Mouse (Mus musculus): ENCODE measurements around the gene Ifnb1. TPM values are rescaled to one million over a fixed set of nuclear protein-coding genes. Genes with fewer than 3 reads are reported as not detected.
A peak's percentile ranks its signal among the peaks of the same experiment; 100 is the strongest.

The Ifnb1 gene
- polyA plus RNA-seq, 1 experiment from 2014 or later = not detected

- Histone ChIP-seq H3K4me2 (replicated peaks) (no peak overlapping the region), H3K4me1 (replicated peaks; ENCODE audit: control insufficient read depth, insufficient read depth, low read length) (no peaks in the 10 kb centered on the region), H3K36me3 (replicated peaks; ENCODE audit: control insufficient read depth, insufficient read depth) (no peaks in the 10 kb centered on the region), H3K9ac (no peak overlapping the region), H3K27ac (no peak overlapping the region), H3K9me3 (ENCODE audit: control insufficient read depth, low read length) (no peaks in the 10 kb centered on the region), H3K27me3 (ENCODE audit: control insufficient read depth, insufficient read depth, low read length) (no peaks in the 10 kb centered on the region), H3K4me3 (replicated peaks; ENCODE audit: low read length) (no peak overlapping the region)
- 67% methylated on average over 2 of the region's 2 CpGs for WGBS
- ATAC-seq (ENCODE audit: low FRiP score) (no peak), DNase-seq (ENCODE audit: low spot score) (no peak)
Observed at GRCm38 (mm10) chr4:88515250-88515649, 7.3 kb downstream of the Ifnb1 start.

GRCm38 (mm10) chr4:88514403-88514802 is 8.2 kb downstream of the Ifnb1 start:
- no peaks in the 10 kb centered on the region for H3K9me3 ChIP-seq (ENCODE audit: control insufficient read depth, low read length)
- peak; percentile 33 for DNase-seq (ENCODE audit: low spot score)
- H3K4me2 ChIP-seq (replicated peaks) = no peak overlapping the region
- H3K4me1 ChIP-seq (replicated peaks; ENCODE audit: control insufficient read depth, insufficient read depth, low read length) = no peaks in the 10 kb centered on the region
- no peak overlapping the region for H3K9ac ChIP-seq
- no peak overlapping the region for H3K4me3 ChIP-seq (replicated peaks; ENCODE audit: low read length)
- no peaks in the 10 kb centered on the region for H3K36me3 ChIP-seq (replicated peaks; ENCODE audit: control insufficient read depth, insufficient read depth)
- no peaks in the 10 kb centered on the region for H3K27me3 ChIP-seq (ENCODE audit: control insufficient read depth, insufficient read depth, low read length)
- 46% methylated on average over 4 of the region's 4 CpGs for WGBS
- no peak overlapping the region for H3K27ac ChIP-seq
- no peak for ATAC-seq (ENCODE audit: low FRiP score)

GRCm38 (mm10) chr4:88513743-88514142 is 8.8 kb downstream of the Ifnb1 start:
- no peak for ATAC-seq (ENCODE audit: low FRiP score)
- Histone ChIP-seq H3K9me3 (ENCODE audit: control insufficient read depth, low read length) (no peaks in the 10 kb centered on the region), H3K4me2 (replicated peaks) (no peak overlapping the region)

GRCm38 (mm10) chr4:88503753-88504152 is 18.8 kb downstream of the Ifnb1 start:
- 76% methylated on average over 4 of the region's 4 CpGs for WGBS
- DNase-seq (ENCODE audit: low spot score) = no peak

More at GRCm38 (mm10) chr4:88513743-88514142, 8.8 kb downstream of the Ifnb1 start:
- 97% methylated on average over 4 of the region's 4 CpGs for WGBS
- Histone ChIP-seq H3K27me3 (ENCODE audit: control insufficient read depth, insufficient read depth, low read length) (no peaks in the 10 kb centered on the region), H3K27ac (no peak overlapping the region), H3K4me3 (replicated peaks; ENCODE audit: low read length) (no peak overlapping the region), H3K9ac (no peak overlapping the region), H3K36me3 (replicated peaks; ENCODE audit: control insufficient read depth, insufficient read depth) (no peaks in the 10 kb centered on the region), H3K4me1 (replicated peaks; ENCODE audit: control insufficient read depth, insufficient read depth, low read length) (no peaks in the 10 kb centered on the region)
- no peak for DNase-seq (ENCODE audit: low spot score)

GRCm38 (mm10) chr4:88501247-88501646 is 21.3 kb downstream of the Ifnb1 start:
- Histone ChIP-seq H3K36me3 (replicated peaks; ENCODE audit: control insufficient read depth, insufficient read depth) (no peaks in the 10 kb centered on the region), H3K27ac (no peak overlapping the region), H3K4me2 (replicated peaks) (no peak overlapping the region), H3K9ac (no peak overlapping the region), H3K9me3 (ENCODE audit: control insufficient read depth, low read length) (no peaks in the 10 kb centered on the region), H3K4me1 (replicated peaks; ENCODE audit: control insufficient read depth, insufficient read depth, low read length) (no peaks in the 10 kb centered on the region), H3K4me3 (replicated peaks; ENCODE audit: low read length) (no peak overlapping the region), H3K27me3 (ENCODE audit: control insufficient read depth, insufficient read depth, low read length) (no peaks in the 10 kb centered on the region)
- no peak for ATAC-seq (ENCODE audit: low FRiP score)
- WGBS = 84% methylated on average over 3 of the region's 3 CpGs
- no peak for DNase-seq (ENCODE audit: low spot score)

More at GRCm38 (mm10) chr4:88503753-88504152, 18.8 kb downstream of the Ifnb1 start:
- no peak overlapping the region for H3K4me3 ChIP-seq (replicated peaks; ENCODE audit: low read length)
- no peaks in the 10 kb centered on the region for H3K27me3 ChIP-seq (ENCODE audit: control insufficient read depth, insufficient read depth, low read length)
- H3K9me3 ChIP-seq (ENCODE audit: control insufficient read depth, low read length) = no peaks in the 10 kb centered on the region
- no peak for ATAC-seq (ENCODE audit: low FRiP score)
- no peaks in the 10 kb centered on the region for H3K4me1 ChIP-seq (replicated peaks; ENCODE audit: control insufficient read depth, insufficient read depth, low read length)
- no peaks in the 10 kb centered on the region for H3K36me3 ChIP-seq (replicated peaks; ENCODE audit: control insufficient read depth, insufficient read depth)
- no peak overlapping the region for H3K27ac ChIP-seq
- no peak overlapping the region for H3K4me2 ChIP-seq (replicated peaks)
- no peak overlapping the region for H3K9ac ChIP-seq

GRCm38 (mm10) chr4:88496321-88497018 is 26.1 kb downstream of the Ifnb1 start:
- Histone ChIP-seq H3K9ac (no peak overlapping the region), H3K4me1 (replicated peaks; ENCODE audit: control insufficient read depth, insufficient read depth, low read length) (no peaks in the 10 kb centered on the region), H3K4me3 (replicated peaks; ENCODE audit: low read length) (no peak overlapping the region), H3K9me3 (ENCODE audit: control insufficient read depth, low read length) (no peaks in the 10 kb centered on the region), H3K36me3 (replicated peaks; ENCODE audit: control insufficient read depth, insufficient read depth) (no peaks in the 10 kb centered on the region), H3K27ac (no peak overlapping the region), H3K27me3 (ENCODE audit: control insufficient read depth, insufficient read depth, low read length) (no peaks in the 10 kb centered on the region), H3K4me2 (replicated peaks) (no peak overlapping the region)
- no peak for DNase-seq (ENCODE audit: low spot score)
- WGBS = 76% methylated on average over 6 of the region's 6 CpGs
- no peak for ATAC-seq (ENCODE audit: low FRiP score)

- WGBS = 93% methylated on average over 2 of the region's 2 CpGs
- H3K27ac ChIP-seq = no peak overlapping the region
- H3K36me3 ChIP-seq (replicated peaks; ENCODE audit: control insufficient read depth, insufficient read depth) = no peaks in the 10 kb centered on the region
- no peak overlapping the region for H3K4me3 ChIP-seq (replicated peaks; ENCODE audit: low read length)
- H3K9me3 ChIP-seq (ENCODE audit: control insufficient read depth, low read length) = no peaks in the 10 kb centered on the region
- no peak overlapping the region for H3K4me2 ChIP-seq (replicated peaks)
- DNase-seq (ENCODE audit: low spot score) (no peak), ATAC-seq (ENCODE audit: low FRiP score) (no peak)
- no peaks in the 10 kb centered on the region for H3K4me1 ChIP-seq (replicated peaks; ENCODE audit: control insufficient read depth, insufficient read depth, low read length)
- H3K27me3 ChIP-seq (ENCODE audit: control insufficient read depth, insufficient read depth, low read length) = no peaks in the 10 kb centered on the region
- no peak overlapping the region for H3K9ac ChIP-seq
Observed at GRCm38 (mm10) chr4:88489622-88490021, 33.0 kb downstream of the Ifnb1 start.

- H3K4me1 ChIP-seq (replicated peaks; ENCODE audit: control insufficient read depth, insufficient read depth, low read length) = no peaks in the 10 kb centered on the region
- 80% methylated on average over 3 of the region's 3 CpGs for WGBS
- no peak overlapping the region for H3K9ac ChIP-seq
- no peaks in the 10 kb centered on the region for H3K9me3 ChIP-seq (ENCODE audit: control insufficient read depth, low read length)
- H3K4me3 ChIP-seq (replicated peaks; ENCODE audit: low read length) = no peak overlapping the region
- no peaks in the 10 kb centered on the region for H3K36me3 ChIP-seq (replicated peaks; ENCODE audit: control insufficient read depth, insufficient read depth)
- ATAC-seq (ENCODE audit: low FRiP score) (no peak), DNase-seq (ENCODE audit: low spot score) (no peak)
- no peak overlapping the region for H3K27ac ChIP-seq
- no peak overlapping the region for H3K4me2 ChIP-seq (replicated peaks)
- H3K27me3 ChIP-seq (ENCODE audit: control insufficient read depth, insufficient read depth, low read length) = no peaks in the 10 kb centered on the region
Observed at GRCm38 (mm10) chr4:88488107-88488506, 34.5 kb downstream of the Ifnb1 start.

- ATAC-seq (ENCODE audit: low FRiP score) (no peak), DNase-seq (ENCODE audit: low spot score) (no peak)
- Histone ChIP-seq H3K9ac (no peak overlapping the region), H3K4me2 (replicated peaks) (no peak overlapping the region), H3K36me3 (replicated peaks; ENCODE audit: control insufficient read depth, insufficient read depth) (no peaks in the 10 kb centered on the region), H3K9me3 (ENCODE audit: control insufficient read depth, low read length) (no peaks in the 10 kb centered on the region), H3K27ac (no peak overlapping the region), H3K27me3 (ENCODE audit: control insufficient read depth, insufficient read depth, low read length) (no peaks in the 10 kb centered on the region), H3K4me1 (replicated peaks; ENCODE audit: control insufficient read depth, insufficient read depth, low read length) (no peaks in the 10 kb centered on the region), H3K4me3 (replicated peaks; ENCODE audit: low read length) (no peak overlapping the region)
- WGBS = 77% methylated on average over 6 of the region's 6 CpGs
Observed at GRCm38 (mm10) chr4:88480130-88480529, 42.4 kb downstream of the Ifnb1 start.

- 87% methylated on average over 9 of the region's 9 CpGs for WGBS
- Histone ChIP-seq H3K4me1 (replicated peaks; ENCODE audit: control insufficient read depth, insufficient read depth, low read length) (no peaks in the 10 kb centered on the region), H3K36me3 (replicated peaks; ENCODE audit: control insufficient read depth, insufficient read depth) (no peaks in the 10 kb centered on the region), H3K9ac (no peak overlapping the region), H3K4me2 (replicated peaks) (no peak overlapping the region), H3K4me3 (replicated peaks; ENCODE audit: low read length) (no peak overlapping the region), H3K27ac (no peak overlapping the region), H3K27me3 (ENCODE audit: control insufficient read depth, insufficient read depth, low read length) (no peaks in the 10 kb centered on the region), H3K9me3 (ENCODE audit: control insufficient read depth, low read length) (no peaks in the 10 kb centered on the region)
- ATAC-seq (ENCODE audit: low FRiP score) = no peak
- DNase-seq (ENCODE audit: low spot score) = no peak
Observed at GRCm38 (mm10) chr4:88478809-88479186, 43.8 kb downstream of the Ifnb1 start.

Data from hindbrain, embryonic 14.5 days (tissue).